Mouse (Mus musculus) heart, embryonic 12.5 days (tissue): Measurements from ENCODE around the gene Fam78b. TPM values are rescaled to one million over a fixed set of nuclear protein-coding genes. Genes with fewer than 3 reads are reported as not detected.

Experiments used
- ATAC-seq: fragments of 200-750 bp; cut with Nextera tagmentation; 2 replicates; pipeline ENCODE4 v1.8.0; 2017; ENCODE audit warnings: moderate TSS enrichment, moderate library complexity; ENCODE audit not compliant: insufficient number of reproducible peaks, low FRiP score
- H3K27ac ChIP-seq: fragments of 300-500 bp; sonication (generic); 2 replicates; pipeline ENCODE4 v1.5.1; 2016; ENCODE audit warnings: mild to moderate bottlenecking, moderate library complexity; ENCODE audit not compliant: poor library complexity, severe bottlenecking
- H3K27me3 ChIP-seq: fragments of 300-500 bp; sonication (generic); replicated peaks from 2 replicates; pipeline ENCODE4 v1.6.1; 2016; ENCODE audit warnings: mild to moderate bottlenecking, moderate library complexity
- H3K36me3 ChIP-seq: fragments of 300-500 bp; sonication (generic); 2 replicates; pipeline ENCODE4 v1.6.1; 2016; ENCODE audit warnings: mild to moderate bottlenecking, moderate library complexity
- H3K4me1 ChIP-seq: fragments of 300-500 bp; sonication (generic); replicated peaks from 2 replicates; pipeline ENCODE4 v1.6.1; 2016; ENCODE audit warnings: mild to moderate bottlenecking
- H3K4me2 ChIP-seq: fragments of 300-500 bp; sonication (generic); 2 replicates; pipeline ENCODE4 v1.6.1; 2016; ENCODE audit warnings: mild to moderate bottlenecking, moderate library complexity
- H3K4me3 ChIP-seq: fragments of 300-500 bp; sonication (generic); 2 replicates; pipeline ENCODE4 v1.5.1; 2016; ENCODE audit warnings: mild to moderate bottlenecking
- H3K9ac ChIP-seq: fragments of 300-500 bp; sonication (generic); 2 replicates; pipeline ENCODE4 v1.6.1; 2016; ENCODE audit warnings: mild to moderate bottlenecking, moderate library complexity
- H3K9me3 ChIP-seq: fragments of 300-500 bp; sonication (generic); replicated peaks from 2 replicates; pipeline ENCODE4 v1.6.1; 2016; ENCODE audit warnings: mild to moderate bottlenecking, moderate library complexity
- WGBS: fragments of 180-500 bp; shearing (Covaris S2); methylation state at CpG from one replicate; pipeline ENCODE4 v1.1.7; 2016; 5-methylcytosine and 5-hydroxymethylcytosine counted together
- polyA plus RNA-seq: library from polyadenylated mRNA; unstranded; fragments of >200 nt; fragmentation: Nextera tagmentation; extraction: Ambion mirVana; gene quantifications from 2 replicates; pipeline ENCODE4 v1.2.1, GENCODE M21; 2016

Fam78b gene
- polyA plus RNA-seq, 1 experiment from 2014 or later = 0.91 TPM

GRCm38 (mm10) chr1:167032046-167032648, 30.9 kb downstream of the Fam78b start:
- Histone ChIP-seq H3K27ac (no peak overlapping the region), H3K4me1 (no peaks in the 10 kb centered on the region), H3K27me3 (no peaks in the 10 kb centered on the region), H3K36me3 (no peaks in the 10 kb centered on the region), H3K4me2 (no peak overlapping the region), H3K9me3 (peaks cover 11% of the 10 kb centered on the region; the same call in 1 of the 2 replicates), H3K4me3 (no peak overlapping the region), H3K9ac (no peak overlapping the region)
- 59% methylated on average over 13 of the region's 13 CpGs for WGBS
- no peak for ATAC-seq

GRCm38 (mm10) chr1:167034435-167034834, 33.2 kb downstream of the Fam78b start:
- H3K27ac ChIP-seq = no peak overlapping the region
- H3K36me3 ChIP-seq = no peaks in the 10 kb centered on the region
- ATAC-seq = no peak
- no peak overlapping the region for H3K4me3 ChIP-seq
- 59% methylated on average over 1 of the region's 1 CpGs for WGBS
- peaks cover 9% of the 10 kb centered on the region for H3K4me1 ChIP-seq
- no peak overlapping the region for H3K9ac ChIP-seq
- no peak overlapping the region for H3K4me2 ChIP-seq
- no peaks in the 10 kb centered on the region for H3K9me3 ChIP-seq
- H3K27me3 ChIP-seq = no peaks in the 10 kb centered on the region

- Histone ChIP-seq H3K9ac (no peak overlapping the region), H3K4me2 (no peak overlapping the region), H3K27me3 (no peaks in the 10 kb centered on the region), H3K9me3 (no peaks in the 10 kb centered on the region), H3K4me3 (no peak overlapping the region), H3K4me1 (peaks cover 13% of the 10 kb centered on the region), H3K27ac (no peak overlapping the region), H3K36me3 (no peaks in the 10 kb centered on the region)
- WGBS = 74% methylated on average over 6 of the region's 6 CpGs
- ATAC-seq = no peak
These were observed 41.3 kb downstream of the Fam78b start for GRCm38 (mm10) chr1:167042558-167042957.

GRCm38 (mm10) chr1:167046169-167046927, 45.1 kb downstream of the Fam78b start:
- no peak for ATAC-seq
- WGBS = 51% methylated on average over 10 of the region's 10 CpGs
- no peak overlapping the region for H3K27ac ChIP-seq
- no peak overlapping the region for H3K4me2 ChIP-seq
- no peaks in the 10 kb centered on the region for H3K9me3 ChIP-seq
- H3K27me3 ChIP-seq = no peaks in the 10 kb centered on the region
- no peak overlapping the region for H3K4me3 ChIP-seq
- H3K36me3 ChIP-seq = no peaks in the 10 kb centered on the region
- no peak overlapping the region for H3K9ac ChIP-seq
- 0 out of 2 replicates have a peak, but pooled peaks cover 4% of the 10 kb centered on the region for H3K4me1 ChIP-seq

GRCm38 (mm10) chr1:167050859-167051258, 49.6 kb downstream of the Fam78b start:
- no peak overlapping the region for H3K27ac ChIP-seq
- H3K4me1 ChIP-seq = 0 out of 2 replicates have a peak, but pooled peaks cover 4% of the 10 kb centered on the region
- no peaks in the 10 kb centered on the region for H3K27me3 ChIP-seq
- H3K4me2 ChIP-seq = no peak overlapping the region
- 71% methylated on average over 3 of the region's 3 CpGs for WGBS
- no peaks in the 10 kb centered on the region for H3K36me3 ChIP-seq
- H3K9ac ChIP-seq = no peak overlapping the region
- no peak overlapping the region for H3K4me3 ChIP-seq
- H3K9me3 ChIP-seq = no peaks in the 10 kb centered on the region
- no peak for ATAC-seq

- Histone ChIP-seq H3K4me2 (no peak overlapping the region), H3K27ac (no peak overlapping the region), H3K9me3 (no peaks in the 10 kb centered on the region), H3K36me3 (no peaks in the 10 kb centered on the region), H3K27me3 (no peaks in the 10 kb centered on the region), H3K4me1 (no peaks in the 10 kb centered on the region), H3K9ac (no peak overlapping the region), H3K4me3 (no peak overlapping the region)
- no peak for ATAC-seq
- 53% methylated on average over 7 of the region's 7 CpGs for WGBS
These were observed 52.8 kb downstream of the Fam78b start for GRCm38 (mm10) chr1:167054029-167054428.

GRCm38 (mm10) chr1:167057543-167057942, 56.3 kb downstream of the Fam78b start:
- no peaks in the 10 kb centered on the region for H3K9me3 ChIP-seq
- H3K4me3 ChIP-seq = no peak overlapping the region
- no peak for ATAC-seq
- WGBS = 71% methylated on average over 5 of the region's 5 CpGs
- H3K4me1 ChIP-seq = no peaks in the 10 kb centered on the region
- H3K27me3 ChIP-seq = no peaks in the 10 kb centered on the region
- H3K9ac ChIP-seq = no peak overlapping the region
- no peak overlapping the region for H3K4me2 ChIP-seq
- H3K27ac ChIP-seq = no peak overlapping the region
- H3K36me3 ChIP-seq = no peaks in the 10 kb centered on the region

- no peak overlapping the region for H3K9ac ChIP-seq
- H3K36me3 ChIP-seq = no peaks in the 10 kb centered on the region
- H3K27ac ChIP-seq = no peak overlapping the region
- ATAC-seq = no peak
- H3K4me1 ChIP-seq = peaks cover 11% of the 10 kb centered on the region; the same call in 1 of the 2 replicates
- no peaks in the 10 kb centered on the region for H3K27me3 ChIP-seq
- WGBS = 61% methylated on average over 9 of the region's 9 CpGs
- no peak overlapping the region for H3K4me2 ChIP-seq
- no peak overlapping the region for H3K4me3 ChIP-seq
- no peaks in the 10 kb centered on the region for H3K9me3 ChIP-seq
These were observed 58.5 kb downstream of the Fam78b start for GRCm38 (mm10) chr1:167059550-167060285.

GRCm38 (mm10) chr1:167063971-167064370, 62.8 kb downstream of the Fam78b start:
- Histone ChIP-seq H3K4me3 (no peak overlapping the region), H3K9me3 (no peaks in the 10 kb centered on the region), H3K36me3 (no peaks in the 10 kb centered on the region), H3K27ac (no peak overlapping the region), H3K9ac (no peak overlapping the region), H3K4me2 (no peak overlapping the region), H3K4me1 (peaks cover 11% of the 10 kb centered on the region; the same call in 1 of the 2 replicates), H3K27me3 (no peaks in the 10 kb centered on the region)
- 28% methylated on average over 4 of the region's 4 CpGs for WGBS
- ATAC-seq = no peak

- peaks cover 11% of the 10 kb centered on the region; the same call in 1 of the 2 replicates for H3K4me1 ChIP-seq
- no peak overlapping the region for H3K4me3 ChIP-seq
- 44% methylated on average over 4 of the region's 4 CpGs for WGBS
- no peak overlapping the region for H3K9ac ChIP-seq
- H3K27me3 ChIP-seq = no peaks in the 10 kb centered on the region
- H3K27ac ChIP-seq = no peak overlapping the region
- no peaks in the 10 kb centered on the region for H3K36me3 ChIP-seq
- no peak overlapping the region for H3K4me2 ChIP-seq
- no peaks in the 10 kb centered on the region for H3K9me3 ChIP-seq
- ATAC-seq = no peak
These were observed 64.3 kb downstream of the Fam78b start for GRCm38 (mm10) chr1:167065541-167065940.

GRCm38 (mm10) chr1:167065986-167066385, 64.8 kb downstream of the Fam78b start:
- no peak for ATAC-seq
- H3K4me3 ChIP-seq = no peak overlapping the region
- no peak overlapping the region for H3K9ac ChIP-seq
- H3K36me3 ChIP-seq = no peaks in the 10 kb centered on the region
- no peak overlapping the region for H3K27ac ChIP-seq
- H3K27me3 ChIP-seq = no peaks in the 10 kb centered on the region
- H3K4me2 ChIP-seq = no peak overlapping the region
- peaks cover 11% of the 10 kb centered on the region; the same call in 1 of the 2 replicates for H3K4me1 ChIP-seq
- WGBS = 67% methylated on average over 10 of the region's 10 CpGs
- H3K9me3 ChIP-seq = no peaks in the 10 kb centered on the region
